Mouse (Mus musculus): ENCODE data around the gene Hand1. TPM values are rescaled to one million over a fixed set of nuclear protein-coding genes. Genes with fewer than 3 reads are reported as not detected.
"Not testable (repeated sequence)": the region's sequence is repeated elsewhere in the genome, so short reads cannot be mapped to it uniquely, and the experiment has no call there.

Hand1 gene
- polyA plus RNA-seq, 1 experiment, result 0.28 TPM

GRCm38 (mm10) chr11:57835331-57835730, 2.7 kb upstream of the Hand1 start:
- no peak for DNase-seq (ENCODE audit: extremely low spot score in 1 of 2, low spot score in 1 of 2)

- no peak for DNase-seq (ENCODE audit: extremely low spot score in 1 of 2, low spot score in 1 of 2)
These were observed 1.4 kb upstream of the Hand1 start for GRCm38 (mm10) chr11:57834031-57834430.

- no peak for DNase-seq (ENCODE audit: extremely low spot score in 1 of 2, low spot score in 1 of 2)
These were observed 819 bp upstream of the Hand1 start for GRCm38 (mm10) chr11:57833296-57833977.

GRCm38 (mm10) chr11:57831861-57832260, 757 bp downstream of the Hand1 start:
- DNase-seq (ENCODE audit: extremely low spot score in 1 of 2, low spot score in 1 of 2), result no peak

- no peak for DNase-seq (ENCODE audit: extremely low spot score in 1 of 2, low spot score in 1 of 2)
These were observed 1.3 kb downstream of the Hand1 start for GRCm38 (mm10) chr11:57831281-57831781.

GRCm38 (mm10) chr11:57829871-57830775, 2.5 kb downstream of the Hand1 start:
- DNase-seq (ENCODE audit: extremely low spot score in 1 of 2, low spot score in 1 of 2), result no peak

- DNase-seq (ENCODE audit: extremely low spot score in 1 of 2, low spot score in 1 of 2), result no peak
These were observed 3.4 kb downstream of the Hand1 start for GRCm38 (mm10) chr11:57828955-57829870.

- no peak for DNase-seq (ENCODE audit: extremely low spot score in 1 of 2, low spot score in 1 of 2)
These were observed 4.6 kb downstream of the Hand1 start for GRCm38 (mm10) chr11:57827915-57828545.

GRCm38 (mm10) chr11:57827048-57827914, 5.3 kb downstream of the Hand1 start:
- no peak for DNase-seq (ENCODE audit: extremely low spot score in 1 of 2, low spot score in 1 of 2)

- not testable (repeated sequence) for DNase-seq (ENCODE audit: extremely low spot score in 1 of 2, low spot score in 1 of 2)
These were observed 7.4 kb downstream of the Hand1 start for GRCm38 (mm10) chr11:57825234-57825633.

- no peak for DNase-seq (ENCODE audit: extremely low spot score in 1 of 2, low spot score in 1 of 2)
These were observed 8.9 kb downstream of the Hand1 start for GRCm38 (mm10) chr11:57823714-57824113.

- DNase-seq (ENCODE audit: extremely low spot score in 1 of 2, low spot score in 1 of 2), result not testable (repeated sequence)
These were observed 9.5 kb downstream of the Hand1 start for GRCm38 (mm10) chr11:57823159-57823558.

GRCm38 (mm10) chr11:57819999-57820581, 12.5 kb downstream of the Hand1 start:
- DNase-seq (ENCODE audit: extremely low spot score in 1 of 2, low spot score in 1 of 2), result peak; percentile 20 to 85

- no peak for DNase-seq (ENCODE audit: extremely low spot score in 1 of 2, low spot score in 1 of 2)
These were observed 14.4 kb downstream of the Hand1 start for GRCm38 (mm10) chr11:57818189-57818588.

- no peak for DNase-seq (ENCODE audit: extremely low spot score in 1 of 2, low spot score in 1 of 2)
These were observed 19.0 kb downstream of the Hand1 start for GRCm38 (mm10) chr11:57813641-57814040.

GRCm38 (mm10) chr11:57812212-57812611, 20.4 kb downstream of the Hand1 start:
- no peak for DNase-seq (ENCODE audit: extremely low spot score in 1 of 2, low spot score in 1 of 2)

- no peak for DNase-seq (ENCODE audit: extremely low spot score in 1 of 2, low spot score in 1 of 2)
These were observed 21.6 kb downstream of the Hand1 start for GRCm38 (mm10) chr11:57811006-57811405.

- no peak for DNase-seq (ENCODE audit: extremely low spot score in 1 of 2, low spot score in 1 of 2)
These were observed 22.9 kb downstream of the Hand1 start for GRCm38 (mm10) chr11:57809732-57810098.
